Mouse (Mus musculus) gastrocnemius, postnatal 14 days (tissue): ENCODE results near the gene Cyp2t4. TPM values are rescaled to one million over a fixed set of nuclear protein-coding genes. Genes with fewer than 3 reads are reported as not detected.

Source experiments
- microRNA-seq, 2 experiments: library from miRNA; unstranded; fragments of <30 nt; microRNA quantifications; one replicate each; pipeline ENCODE4 v1.2.0; 2021
- total RNA-seq, 2 experiments: library from RNA; stranded (reverse); gene quantifications; 2 replicates each; pipeline ENCODE4 v1.2.3; 2021

Gene Cyp2t4
- total RNA-seq, 2 experiments from 2014 or later: not detected

Small RNA genes within 50 kb of the gene (microRNA-seq; reads per million reads assigned to microRNA genes)
- gene Mir1191 (0 reads per million in 2 experiments), gene Mir3101 (0 reads per million in 2 experiments)

Other genes starting within 250 kb of the Cyp2t4 start
- not detected for gene Cyp2a22, start 214.3 kb upstream of the Cyp2t4 start, total RNA-seq
- gene Cyp2a12, start 124.6 kb upstream of the Cyp2t4 start, total RNA-seq: not detected
- gene Cyp2f2, start 33.8 kb upstream of the Cyp2t4 start, total RNA-seq: under 1 TPM in 1 of 2 experiments, not detected in 1; 0.21 TPM
- gene Egln2, start 13.1 kb downstream of the Cyp2t4 start, total RNA-seq: 10 to 100 TPM; 83.0 to 87.9 TPM
- 10 to 100 TPM; 19.7 to 20.0 TPM for gene Rab4b, start 25.2 kb downstream of the Cyp2t4 start, total RNA-seq
- gene Gm21983, start 27.4 kb downstream of the Cyp2t4 start, total RNA-seq: not detected
- under 1 TPM; 0.44 to 0.68 TPM for gene Mia, start 27.4 kb downstream of the Cyp2t4 start, total RNA-seq
- 10 to 100 TPM; 11.8 to 13.4 TPM for gene BC024978, start 42.1 kb downstream of the Cyp2t4 start, total RNA-seq
- gene Snrpa, start 42.6 kb downstream of the Cyp2t4 start, total RNA-seq: 10 to 100 TPM; 32.2 to 34.7 TPM
- gene Itpkc, start 74.9 kb downstream of the Cyp2t4 start, total RNA-seq: 1 to 10 TPM; 3.2 to 3.9 TPM
- gene Coq8b, start 79.3 kb downstream of the Cyp2t4 start, total RNA-seq: 1 to 10 TPM; 3.9 to 4.1 TPM
- 10 to 100 TPM in 1 of 2 experiments, 1 to 10 TPM in 1; 8.0 to 10.2 TPM for gene Numbl, start 104.7 kb downstream of the Cyp2t4 start, total RNA-seq
- gene Ltbp4, start 184.0 kb downstream of the Cyp2t4 start, total RNA-seq: 100 to 1,000 TPM; 122 to 151 TPM
- 1 to 10 TPM; 3.5 to 5.3 TPM for gene Shkbp1, start 202.3 kb downstream of the Cyp2t4 start, total RNA-seq
- gene Gm20479, start 203.7 kb downstream of the Cyp2t4 start, total RNA-seq: under 1 TPM in 1 of 2 experiments, not detected in 1; 0.90 TPM